ENCODE assay signal across 7 mouse cellular contexts in the genomic region with DNA sequence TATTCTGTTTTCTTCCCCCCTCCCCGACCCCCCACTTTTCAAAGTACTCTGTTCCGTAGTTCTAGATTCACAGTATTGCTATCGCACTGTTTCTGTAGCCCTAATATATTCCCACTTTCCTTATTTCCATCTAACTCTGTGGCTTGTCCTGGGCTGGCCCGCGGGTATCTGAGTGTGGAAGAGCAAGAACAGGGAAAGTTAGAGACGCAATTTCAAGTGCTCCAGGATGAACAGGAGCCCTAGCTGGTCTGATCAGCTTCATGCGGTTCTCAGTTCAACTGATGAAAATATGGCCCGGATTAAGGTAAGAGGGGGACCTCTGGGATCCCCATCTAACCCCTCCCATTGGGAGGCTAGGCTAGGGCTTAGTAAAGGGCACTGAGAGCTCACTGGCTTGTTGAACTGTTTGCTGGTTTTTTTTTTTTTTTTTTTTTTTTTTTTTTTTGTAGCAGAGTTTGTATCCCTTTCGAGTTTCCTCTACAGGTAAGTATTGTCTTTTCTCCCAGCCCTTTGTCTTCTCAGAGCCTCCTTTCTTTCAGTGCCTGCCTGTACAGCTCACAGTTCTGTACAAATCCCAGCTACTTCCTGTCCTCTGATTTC. TPM values are rescaled to one million over a fixed set of nuclear protein-coding genes. Genes with fewer than 3 reads are reported as not detected.
A peak's percentile ranks its signal among the peaks of the same experiment; 100 is the strongest.
DNase-seq lines count a peak whose midpoint lies in the region; ATAC-seq and TF ChIP-seq lines count a peak whose summit lies in the region.

No protein-coding gene starts in this region.

- peak overlapping the region; percentile 73 for H3K4me3 ChIP-seq in embryonic facial prominence, embryonic 14.5 days (ENCODE audit: low read depth, low read length)
- H3K4me3 ChIP-seq in intestine, embryonic 15.5 days (replicated peaks) = peak overlapping the region; percentile 63
- H3K4me3 ChIP-seq in midbrain, postnatal 0 days (ENCODE audit: low read depth, low read length) = peak overlapping the region; percentile 36

- no peak for ATAC-seq in embryonic facial prominence, embryonic 14.5 days (ENCODE audit: low read depth)
- ATAC-seq in intestine, embryonic 15.5 days = peak; percentile 19
- peak; percentile 24 for ATAC-seq in midbrain, postnatal 0 days (ENCODE audit: low FRiP score)

- H3K9ac ChIP-seq in embryonic facial prominence, embryonic 14.5 days (ENCODE audit: low read depth, low read length) = peak overlapping the region; percentile 67
- H3K9ac ChIP-seq in intestine, embryonic 15.5 days = peak overlapping the region; percentile 64
- peak overlapping the region; percentile 46 for H3K9ac ChIP-seq in midbrain, postnatal 0 days (replicated peaks; ENCODE audit: low read length, poor library complexity, severe bottlenecking)

- DNase-seq in retina, embryonic 14.5 days (ENCODE audit: low spot score) = peak; percentile 13
- DNase-seq in retina, postnatal 1 day = no peak
- no peak for DNase-seq in embryonic facial prominence, embryonic 14.5 days (ENCODE audit: low spot score)
- no peak for DNase-seq in midbrain, postnatal 0 days (ENCODE audit: low spot score)
- no peak for DNase-seq in adrenal gland, postnatal 36 days
- DNase-seq in embryo, embryonic 9.5 days (ENCODE audit: extremely low spot score) = no peak

- WGBS in embryonic facial prominence, embryonic 14.5 days = 4% methylated on average over 9 of the region's 9 CpGs
- 5% methylated on average over 9 of the region's 9 CpGs for WGBS in intestine, embryonic 15.5 days
- 6% methylated on average over 9 of the region's 9 CpGs for whole genome bisulfite sequencing in midbrain, postnatal 0 days

- peaks cover 10% of the 10 kb centered on the region; the same call in 1 of the 2 replicates for H3K36me3 ChIP-seq in embryonic facial prominence, embryonic 14.5 days (ENCODE audit: control insufficient read depth, insufficient read depth, low read length)
- no peaks in the 10 kb centered on the region for H3K36me3 ChIP-seq in intestine, embryonic 15.5 days
- H3K36me3 ChIP-seq in midbrain, postnatal 0 days (ENCODE audit: insufficient read depth, low read length) = no peaks in the 10 kb centered on the region

- peaks cover 5% of the 10 kb centered on the region; the same call in 1 of the 2 replicates for H3K4me1 ChIP-seq in embryonic facial prominence, embryonic 14.5 days (ENCODE audit: control insufficient read depth, insufficient read depth, low read length)
- peaks cover 8% of the 10 kb centered on the region for H3K4me1 ChIP-seq in intestine, embryonic 15.5 days (replicated peaks)
- no peaks in the 10 kb centered on the region for H3K4me1 ChIP-seq in midbrain, postnatal 0 days (ENCODE audit: insufficient read depth, low read length)

- peak overlapping the region; percentile 94 for H3K4me2 ChIP-seq in embryonic facial prominence, embryonic 14.5 days (ENCODE audit: low read depth, low read length)
- H3K4me2 ChIP-seq in intestine, embryonic 15.5 days (replicated peaks) = peak overlapping the region; percentile 85
- H3K4me2 ChIP-seq in midbrain, postnatal 0 days (ENCODE audit: low read depth, low read length, poor library complexity, severe bottlenecking) = peak overlapping the region; percentile 78

- no peaks in the 10 kb centered on the region for H3K27me3 ChIP-seq in embryonic facial prominence, embryonic 14.5 days (replicated peaks; ENCODE audit: control insufficient read depth, insufficient read depth, low read length)
- no peaks in the 10 kb centered on the region for H3K27me3 ChIP-seq in intestine, embryonic 15.5 days (replicated peaks)
- no peaks in the 10 kb centered on the region for H3K27me3 ChIP-seq in midbrain, postnatal 0 days (ENCODE audit: insufficient read depth, low read length)

- TF ChIP-seq CTCF in midbrain, postnatal 0 days (IDR thresholded peaks at IDR 0.05) = no peak

- H3K27ac ChIP-seq in embryonic facial prominence, embryonic 14.5 days (replicated peaks; ENCODE audit: low read depth, low read length) = no peak overlapping the region
- no peak overlapping the region for H3K27ac ChIP-seq in intestine, embryonic 15.5 days
- no peak overlapping the region for H3K27ac ChIP-seq in midbrain, postnatal 0 days (ENCODE audit: low read depth, low read length)

- H3K9me3 ChIP-seq in embryonic facial prominence, embryonic 14.5 days (ENCODE audit: control insufficient read depth, low read length) = no peaks in the 10 kb centered on the region
- H3K9me3 ChIP-seq in intestine, embryonic 15.5 days = no peaks in the 10 kb centered on the region
- no peaks in the 10 kb centered on the region for H3K9me3 ChIP-seq in midbrain, postnatal 0 days (ENCODE audit: low read length)

RNA-seq across cellular contexts. Expression of a gene that starts 0.6 kb away (rescaled TPM):
- polyA plus RNA-seq in embryonic facial prominence, embryonic 14.5 days (2014; fragmentation: Nextera tagmentation; extraction: Ambion mirVana) = 24.2 and 24.8 TPM in 2 replicates
- polyA plus RNA-seq in intestine, embryonic 15.5 days (2015; fragmentation: Nextera tagmentation; extraction: Ambion mirVana) = 25.2 and 26.4 TPM in 2 replicates
- total RNA-seq in midbrain, postnatal 0 days (2014; rRNA removed) = 10.3 and 10.9 TPM in 2 replicates
- polyA plus RNA-seq in midbrain, postnatal 0 days (2015; fragmentation: Nextera tagmentation; extraction: Ambion mirVana) = 4.7 and 5.4 TPM in 2 replicates
- 10 to 100 TPM; 16.2 to 19.2 TPM for total RNA-seq in adrenal gland, postnatal 36 days (2021)

RNA-seq across cellular contexts. Expression of a gene that starts 0.7 kb away (rescaled TPM):
- 8.2 and 10.5 TPM in 2 replicates for polyA plus RNA-seq in embryonic facial prominence, embryonic 14.5 days (2014; fragmentation: Nextera tagmentation; extraction: Ambion mirVana)
- polyA plus RNA-seq in intestine, embryonic 15.5 days (2015; fragmentation: Nextera tagmentation; extraction: Ambion mirVana) = 23.0 and 24.6 TPM in 2 replicates
- 20.8 and 24.3 TPM in 2 replicates for total RNA-seq in midbrain, postnatal 0 days (2014; rRNA removed)
- polyA plus RNA-seq in midbrain, postnatal 0 days (2015; fragmentation: Nextera tagmentation; extraction: Ambion mirVana) = 16.6 and 16.8 TPM in 2 replicates
- total RNA-seq in adrenal gland, postnatal 36 days (2021) = 10 to 100 TPM; 32.9 to 33.5 TPM

RNA-seq across cellular contexts. Expression of a gene that starts 11.9 kb away (rescaled TPM):
- polyA plus RNA-seq in embryonic facial prominence, embryonic 14.5 days (2014; fragmentation: Nextera tagmentation; extraction: Ambion mirVana) = 6.2 and 8.5 TPM in 2 replicates
- 8.1 and 8.7 TPM in 2 replicates for polyA plus RNA-seq in intestine, embryonic 15.5 days (2015; fragmentation: Nextera tagmentation; extraction: Ambion mirVana)
- total RNA-seq in midbrain, postnatal 0 days (2014; rRNA removed) = 0.77 and 2.5 TPM in 2 replicates
- 1.6 and 1.7 TPM in 2 replicates for polyA plus RNA-seq in midbrain, postnatal 0 days (2015; fragmentation: Nextera tagmentation; extraction: Ambion mirVana)
- 1 to 10 TPM; 2.9 to 5.9 TPM for total RNA-seq in adrenal gland, postnatal 36 days (2021)

RNA-seq across cellular contexts. Expression of a gene that starts 23.5 kb away (rescaled TPM):
- 1,105 and 1,130 TPM in 2 replicates for polyA plus RNA-seq in embryonic facial prominence, embryonic 14.5 days (2014; fragmentation: Nextera tagmentation; extraction: Ambion mirVana)
- polyA plus RNA-seq in intestine, embryonic 15.5 days (2015; fragmentation: Nextera tagmentation; extraction: Ambion mirVana) = 1,436 and 1,568 TPM in 2 replicates
- total RNA-seq in midbrain, postnatal 0 days (2014; rRNA removed) = 171 and 207 TPM in 2 replicates
- polyA plus RNA-seq in midbrain, postnatal 0 days (2015; fragmentation: Nextera tagmentation; extraction: Ambion mirVana) = 546 and 551 TPM in 2 replicates
- 100 to 1,000 TPM; 682 to 824 TPM for total RNA-seq in adrenal gland, postnatal 36 days (2021)

RNA-seq across cellular contexts. Expression of a gene that starts 57.4 kb away (rescaled TPM):
- 762 and 846 TPM in 2 replicates for polyA plus RNA-seq in embryonic facial prominence, embryonic 14.5 days (2014; fragmentation: Nextera tagmentation; extraction: Ambion mirVana)
- 772 and 821 TPM in 2 replicates for polyA plus RNA-seq in intestine, embryonic 15.5 days (2015; fragmentation: Nextera tagmentation; extraction: Ambion mirVana)
- 475 and 495 TPM in 2 replicates for total RNA-seq in midbrain, postnatal 0 days (2014; rRNA removed)
- polyA plus RNA-seq in midbrain, postnatal 0 days (2015; fragmentation: Nextera tagmentation; extraction: Ambion mirVana) = 684 and 729 TPM in 2 replicates
- 100 to 1,000 TPM; 864 to 917 TPM for total RNA-seq in adrenal gland, postnatal 36 days (2021)
